Mouse (Mus musculus) E14TG2a.4 (cell line): ENCODE data around the gene Kcnh6.

ENCODE experiments used
- CTCF ChIP-seq: conservative IDR thresholded peaks from 2 replicates; pipeline ENCODE4 v1.5.1; 2014; ENCODE audit warnings: low read length
- POU5F1 ChIP-seq: IDR thresholded peaks from 2 replicates; pipeline ENCODE4 v1.6.1; 2014; ENCODE audit warnings: low read length, borderline replicate concordance

GRCm38 (mm10) chr11:106058020-106058419 is 50.1 kb downstream of the Kcnh6 start:
- TF ChIP-seq CTCF (no peak), POU5F1 (no peak)
